Mouse (Mus musculus) limb, embryonic 10.5 days (tissue): ENCODE results near the gene Hsf4. TPM values are rescaled to one million over a fixed set of nuclear protein-coding genes. Genes with fewer than 3 reads are reported as not detected.
A peak's percentile ranks its signal among the peaks of the same experiment; 100 is the strongest.

Experiments
- microRNA counts: library from miRNA; unstranded; fragments of <30 nt; microRNA quantifications from one replicate; lab custom pipeline; 2017
- microRNA-seq: library from miRNA; unstranded; fragments of <30 nt; microRNA quantifications from one replicate; pipeline ENCODE4, GENCODE M21; 2017
- polyA plus RNA-seq: library from polyadenylated mRNA; unstranded; fragments of >200 nt; fragmentation: Nextera tagmentation; extraction: Ambion mirVana; gene quantifications from 2 replicates; pipeline ENCODE4 v1.2.1, GENCODE M21; 2016

Hsf4 gene
- polyA plus RNA-seq, 1 experiment from 2014 or later, result not detected

MicroRNAs within 50 kb of the gene (microRNA counts, 519-probe panel; counts per million panel counts)
- 684 counts per million, percentile 72 among the panel's probes with 10 or more counts for microRNA mmu-miR-328 (lab: Ali Mortazavi, UCI)

Small RNA genes within 50 kb of the gene (microRNA-seq; reads per million reads assigned to microRNA genes)
- not detected for gene Gm27320
- gene Mir328, result 111 reads per million, percentile 49 among the genes with 10 or more reads in this experiment

Other genes starting within 250 kb of the Hsf4 start
- not detected in 2 replicates for gene Ces3a, start 221.2 kb upstream of the Hsf4 start, polyA plus RNA-seq
- not detected in 2 replicates for gene Ces3b, start 186.0 kb upstream of the Hsf4 start, polyA plus RNA-seq
- gene Ces4a, start 138.0 kb upstream of the Hsf4 start, polyA plus RNA-seq, result not detected in 2 replicates
- gene Cbfb, start 99.1 kb upstream of the Hsf4 start, polyA plus RNA-seq, result 64.9 and 84.6 TPM in 2 replicates
- 25.4 and 26.6 TPM in 2 replicates for gene D230025D16Rik, start 44.7 kb upstream of the Hsf4 start, polyA plus RNA-seq
- gene B3gnt9, start 14.6 kb upstream of the Hsf4 start, polyA plus RNA-seq, result 1.4 and 1.7 TPM in 2 replicates
- 11.4 and 12.1 TPM in 2 replicates for gene Tradd, start 5.2 kb upstream of the Hsf4 start, polyA plus RNA-seq
- 0.81 and 1.1 TPM in 2 replicates for gene Fbxl8, start 5.2 kb upstream of the Hsf4 start, polyA plus RNA-seq
- 0.40 and 0.45 TPM in 2 replicates for gene Nol3, start 6.3 kb downstream of the Hsf4 start, polyA plus RNA-seq
- gene 4931428F04Rik, start 20.1 kb downstream of the Hsf4 start, polyA plus RNA-seq, result 13.9 and 19.2 TPM in 2 replicates
- gene Exoc3l, start 26.3 kb downstream of the Hsf4 start, polyA plus RNA-seq, result 11.5 and 15.1 TPM in 2 replicates
- gene E2f4, start 27.9 kb downstream of the Hsf4 start, polyA plus RNA-seq, result 144 and 160 TPM in 2 replicates
- gene Elmo3, start 35.8 kb downstream of the Hsf4 start, polyA plus RNA-seq, result 1.9 and 2.7 TPM in 2 replicates
- gene Lrrc29, start 56.5 kb downstream of the Hsf4 start, polyA plus RNA-seq, result 1.4 TPM in 2 replicates
- 102 and 105 TPM in 2 replicates for gene Tmem208, start 56.6 kb downstream of the Hsf4 start, polyA plus RNA-seq
- gene Fhod1, start 78.2 kb downstream of the Hsf4 start, polyA plus RNA-seq, result 2.2 TPM in 2 replicates
- 4.5 and 6.3 TPM in 2 replicates for gene Slc9a5, start 79.0 kb downstream of the Hsf4 start, polyA plus RNA-seq
- 0.28 and 0.74 TPM in 2 replicates for gene Plekhg4, start 103.5 kb downstream of the Hsf4 start, polyA plus RNA-seq
- not detected in 2 replicates for gene Kctd19, start 143.7 kb downstream of the Hsf4 start, polyA plus RNA-seq
- gene Lrrc36, start 143.8 kb downstream of the Hsf4 start, polyA plus RNA-seq, result not detected in 2 replicates
- gene Tppp3, start 201.7 kb downstream of the Hsf4 start, polyA plus RNA-seq, result 8.4 and 13.5 TPM in 2 replicates
- gene Zdhhc1, start 227.1 kb downstream of the Hsf4 start, polyA plus RNA-seq, result 18.9 and 25.3 TPM in 2 replicates
- gene Hsd11b2, start 249.0 kb downstream of the Hsf4 start, polyA plus RNA-seq, result 78.2 and 83.2 TPM in 2 replicates